Mouse (Mus musculus) brain, adult 10 weeks (tissue): ENCODE data around the gene Gstz1. TPM values are rescaled to one million over a fixed set of nuclear protein-coding genes. Genes with fewer than 3 reads are reported as not detected.

Experiments used
- polyA plus RNA-seq: library from polyadenylated mRNA; stranded (reverse); fragments of 350-450 nt; fragmentation: Illumina TruSeq; extraction: RNeasy Lipid Tissue Mini Kit (QIAGEN cat#74804); gene quantifications from one replicate; pipeline ENCODE4 v1.2.3, GENCODE M21; 2015; ENCODE audit warnings: low read depth, low replicate concordance

Gstz1 gene
- 66.3 TPM for polyA plus RNA-seq

DNA sequence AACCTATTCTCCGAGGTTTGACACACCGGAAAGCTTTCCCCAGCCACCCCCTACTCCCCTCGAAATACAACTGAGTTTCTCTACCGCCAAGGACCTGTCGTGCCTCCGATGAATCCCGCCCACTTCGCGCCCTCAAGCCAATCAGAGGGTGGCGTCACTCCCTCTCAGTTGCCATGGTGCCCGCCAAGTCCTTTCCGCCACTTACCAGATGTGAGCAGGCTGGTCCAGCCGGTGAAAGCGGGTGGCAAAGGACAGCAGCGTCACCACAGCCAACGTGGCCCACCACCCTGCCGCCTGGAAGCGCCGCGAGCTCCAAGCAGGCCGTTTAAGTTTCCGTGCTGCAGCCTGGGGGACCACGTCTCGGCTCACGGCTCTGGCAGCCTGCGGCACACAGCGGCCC, at the start of gene Gstz1:
Gene Gstz1 (plus strand): TSS at position 200 of the 400 bp plus-strand sequence.

DNA sequence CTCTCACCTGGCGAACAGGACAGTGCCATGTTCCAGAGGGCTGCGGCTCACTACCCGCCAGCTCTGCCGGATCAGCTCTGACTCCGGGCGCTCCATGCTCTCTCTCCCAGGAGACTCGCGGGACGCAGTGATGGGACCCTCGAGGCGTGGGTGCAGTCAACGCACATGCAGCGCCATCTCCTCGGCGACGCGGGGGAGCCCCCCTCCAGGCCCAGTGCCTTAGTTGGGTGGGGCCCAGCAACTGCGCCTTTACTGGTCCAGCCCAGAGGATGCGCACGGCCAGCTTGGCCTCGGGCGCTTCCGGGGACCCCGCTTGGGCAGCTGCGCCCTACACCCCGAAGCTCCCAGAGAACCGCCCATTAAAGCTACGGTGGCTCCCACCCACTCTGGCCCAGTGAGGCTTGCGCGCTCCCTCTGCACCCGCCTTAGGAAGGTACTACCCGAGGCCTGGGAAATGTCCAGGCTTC, 44.8 kb upstream of the Gstz1 start, which contains the start of gene Ngb:
Gene Ngb (minus strand): TSS at position 375 of the 467 bp plus-strand sequence.

DNA sequence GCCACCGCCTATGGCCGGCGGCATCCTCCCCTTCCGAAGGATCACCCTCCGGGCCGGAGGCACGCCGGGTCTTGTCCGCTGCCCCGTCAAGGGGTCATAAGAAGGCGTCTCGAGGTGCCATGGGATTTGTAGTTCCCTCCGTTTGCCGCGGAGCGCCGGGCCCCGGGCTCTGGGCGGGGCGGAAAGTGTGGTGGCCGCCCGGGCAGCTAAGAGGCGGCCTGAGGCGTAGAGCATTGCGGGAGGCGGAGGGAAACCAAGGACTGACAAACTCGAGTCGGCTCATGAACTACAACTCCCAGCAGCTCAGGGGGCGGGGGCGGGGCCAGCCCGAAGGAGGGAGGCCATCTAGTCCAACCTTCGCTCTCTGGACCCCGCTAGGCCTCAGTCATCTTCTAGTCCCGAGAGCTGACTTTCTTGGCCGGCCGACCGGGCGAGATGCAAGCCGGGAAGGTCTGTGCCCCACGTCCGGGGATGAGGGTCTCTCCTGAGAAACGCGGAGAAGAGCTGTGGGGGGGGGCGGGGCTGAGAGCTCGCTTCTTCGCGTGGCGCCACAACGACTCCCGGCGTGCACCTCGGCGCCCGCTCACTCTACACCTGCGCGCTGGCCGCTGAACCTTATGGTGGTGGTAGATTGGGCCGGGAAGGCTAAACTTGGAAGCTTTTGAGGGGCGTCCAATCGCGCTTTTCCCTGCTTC, 577 bp downstream of the Gstz1 start, which contains the start of gene Pomt2:
Gene Pomt2 (minus strand): TSS at position 574 of the 695 bp plus-strand sequence.

DNA sequence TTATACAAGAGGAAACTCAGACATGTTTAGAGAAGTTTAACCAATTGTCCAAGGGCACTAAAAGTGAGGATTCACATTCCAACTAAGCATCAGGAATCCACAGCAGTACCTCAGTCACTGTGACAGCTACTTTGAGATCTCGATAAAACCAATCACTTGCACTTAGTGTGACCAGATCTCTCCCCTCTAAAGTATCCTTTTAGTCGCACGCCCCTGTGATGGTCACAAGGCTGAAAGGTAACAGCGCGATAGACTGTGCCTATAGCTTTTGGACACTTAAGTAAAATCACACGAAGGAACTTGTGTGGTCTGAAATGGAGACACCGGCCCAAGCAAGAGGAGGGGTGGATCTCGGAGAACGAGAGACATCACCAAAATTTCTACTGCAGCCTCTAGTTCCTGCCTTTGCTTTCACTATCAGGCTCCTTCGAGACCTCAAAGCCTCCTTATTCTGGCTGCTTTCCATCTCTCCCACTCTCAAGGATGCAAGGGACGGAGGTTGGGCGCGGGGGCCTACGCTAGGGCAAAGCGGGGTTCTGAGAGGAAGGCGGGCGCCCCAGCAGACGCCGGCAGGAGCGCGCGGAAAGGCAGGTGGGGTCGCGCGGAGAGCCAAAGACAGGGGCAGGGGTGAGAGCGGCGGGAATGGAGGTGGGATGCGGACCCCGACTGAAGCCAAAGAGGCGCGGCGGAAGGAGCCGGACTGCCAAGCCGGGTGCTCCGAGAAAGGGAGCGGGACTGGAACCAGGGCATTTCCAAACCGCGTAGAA, 52.4 kb downstream of the Gstz1 start, which contains the start of gene Samd15:
Gene Samd15 (plus strand): TSS at position 518 of the 767 bp plus-strand sequence.

DNA sequence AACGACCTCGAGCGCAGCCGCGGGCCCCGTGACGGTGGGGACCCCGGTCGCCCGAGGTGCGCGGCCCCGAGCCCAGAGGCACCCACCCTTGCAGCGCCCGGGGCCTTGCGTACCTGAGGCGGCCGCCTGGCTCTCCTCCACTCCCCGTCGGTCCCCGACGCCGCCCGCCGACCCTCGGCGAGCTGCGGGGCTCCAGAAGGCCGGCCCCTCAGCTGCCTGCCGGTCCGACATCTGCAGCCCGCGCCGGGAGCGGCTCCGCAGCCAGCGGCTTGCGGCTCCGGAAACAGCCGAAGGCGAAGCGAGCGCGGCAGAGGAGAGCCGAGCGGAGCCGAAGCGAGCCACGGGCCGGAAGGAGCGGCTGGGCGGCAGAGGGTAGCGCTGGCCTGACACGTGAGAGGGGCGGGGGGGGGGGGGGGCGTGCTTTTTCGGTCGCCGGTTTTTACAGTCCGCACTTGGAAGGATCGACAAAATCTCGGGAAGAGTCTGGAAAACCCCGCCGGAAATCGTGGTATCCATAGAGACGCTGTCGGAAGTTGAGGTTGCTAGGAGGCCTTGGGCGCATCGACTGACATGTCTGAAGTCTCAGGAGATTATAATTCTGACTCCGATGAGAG, 53.1 kb downstream of the Gstz1 start, which contains the start of gene Tmed8:
Gene Tmed8 (minus strand): TSS at position 482 of the 614 bp plus-strand sequence.

Other genes with a start within 250 kb of the Gstz1 start
- gene Cipc, start 200.1 kb upstream of the Gstz1 start, polyA plus RNA-seq: 57.9 TPM
- gene Zdhhc22, start 156.7 kb upstream of the Gstz1 start, polyA plus RNA-seq: 44.4 TPM
- 28.0 TPM for gene Tmem63c, start 125.8 kb upstream of the Gstz1 start, polyA plus RNA-seq
- gene Ngb, start 44.6 kb upstream of the Gstz1 start, polyA plus RNA-seq: 10.7 TPM
- 13.0 TPM for gene Pomt2, start 803 bp downstream of the Gstz1 start, polyA plus RNA-seq
- gene Samd15, start 52.6 kb downstream of the Gstz1 start, polyA plus RNA-seq: 3.8 TPM
- 19.9 TPM for gene Tmed8, start 53.3 kb downstream of the Gstz1 start, polyA plus RNA-seq
- 1.4 TPM for gene Noxred1, start 91.6 kb downstream of the Gstz1 start, polyA plus RNA-seq
- 59.1 TPM for gene Vipas39, start 119.1 kb downstream of the Gstz1 start, polyA plus RNA-seq
- 241 TPM for gene Ahsa1, start 119.3 kb downstream of the Gstz1 start, polyA plus RNA-seq
- gene Ism2, start 152.5 kb downstream of the Gstz1 start, polyA plus RNA-seq: not detected
- 29.7 TPM for gene Sptlc2, start 241.2 kb downstream of the Gstz1 start, polyA plus RNA-seq